Mouse (Mus musculus) forebrain, embryonic 15.5 days (tissue): ENCODE results near the gene Car5b. TPM values are rescaled to one million over a fixed set of nuclear protein-coding genes. Genes with fewer than 3 reads are reported as not detected.
A peak's percentile ranks its signal among the peaks of the same experiment; 100 is the strongest.

Source experiments
- ATAC-seq: fragments of 200-750 bp; cut with Nextera tagmentation; replicated peaks from 2 replicates; pipeline ENCODE4 v1.8.0; 2017; ENCODE audit warnings: mild to moderate bottlenecking, moderate TSS enrichment, moderate library complexity
- H3K27ac ChIP-seq: fragments of 300-500 bp; sonication (generic); replicated peaks from 2 replicates; pipeline ENCODE4 v1.5.1; 2015; ENCODE audit warnings: mild to moderate bottlenecking, inconsistent platforms
- H3K27me3 ChIP-seq: fragments of 300-500 bp; sonication (generic); 2 replicates; pipeline ENCODE4 v1.6.1; 2015; ENCODE audit warnings: inconsistent platforms
- H3K36me3 ChIP-seq: fragments of 300-500 bp; sonication (generic); 2 replicates; pipeline ENCODE4 v1.6.1; 2015; ENCODE audit warnings: mild to moderate bottlenecking, inconsistent platforms
- H3K4me1 ChIP-seq: fragments of 300-500 bp; sonication (generic); 2 replicates; pipeline ENCODE4 v1.6.1; 2015; ENCODE audit warnings: inconsistent platforms
- H3K4me2 ChIP-seq: fragments of 300-500 bp; sonication (generic); replicated peaks from 2 replicates; pipeline ENCODE4 v1.6.1; 2015; ENCODE audit warnings: mild to moderate bottlenecking, inconsistent platforms
- H3K4me3 ChIP-seq: fragments of 300-500 bp; sonication (generic); 2 replicates; pipeline ENCODE4 v1.5.1; 2015; ENCODE audit warnings: mild to moderate bottlenecking, inconsistent platforms
- H3K9ac ChIP-seq: fragments of 300-500 bp; sonication (generic); replicated peaks from 2 replicates; pipeline ENCODE4 v1.6.1; 2015; ENCODE audit warnings: mild to moderate bottlenecking, inconsistent platforms
- H3K9me3 ChIP-seq: fragments of 300-500 bp; sonication (generic); 2 replicates; pipeline ENCODE4 v1.6.1; 2016; ENCODE audit warnings: inconsistent platforms
- WGBS: fragments of 180-500 bp; shearing (Covaris S2); methylation state at CpG from one replicate; pipeline ENCODE4 v1.1.7; 2015; ENCODE audit warnings: mixed read lengths; 5-methylcytosine and 5-hydroxymethylcytosine counted together
- polyA plus RNA-seq: library from polyadenylated mRNA; unstranded; fragments of >200 nt; fragmentation: Nextera tagmentation; extraction: Ambion mirVana; gene quantifications from 2 replicates; pipeline ENCODE4 v1.2.1, GENCODE M21; 2015

Car5b gene
- polyA plus RNA-seq, 1 experiment from 2014 or later: 0.29 TPM

GRCm38 (mm10) chrX:163957803-163958466 lies 69.9 kb downstream of the Car5b start:
- no peaks in the 10 kb centered on the region for H3K27me3 ChIP-seq
- peak overlapping the region; percentile 96 for H3K27ac ChIP-seq
- ATAC-seq: peak; percentile 95
- WGBS: 25% methylated on average over 51 of the region's 67 CpGs
- H3K4me1 ChIP-seq: peaks cover 5% of the 10 kb centered on the region
- H3K4me3 ChIP-seq: peak overlapping the region; percentile 74
- H3K36me3 ChIP-seq: peaks cover 21% of the 10 kb centered on the region
- no peaks in the 10 kb centered on the region for H3K9me3 ChIP-seq
- peak overlapping the region; percentile 82 for H3K9ac ChIP-seq
- H3K4me2 ChIP-seq: peak overlapping the region; percentile 51

- WGBS: 38% methylated on average over 12 of the region's 12 CpGs
- H3K9ac ChIP-seq: peak overlapping the region; percentile 82
- H3K36me3 ChIP-seq: peaks cover 22% of the 10 kb centered on the region
- peak overlapping the region; percentile 96 for H3K27ac ChIP-seq
- H3K4me2 ChIP-seq: peak overlapping the region; percentile 51
- H3K4me1 ChIP-seq: peaks cover 5% of the 10 kb centered on the region
- H3K4me3 ChIP-seq: peak overlapping the region; percentile 74
- H3K27me3 ChIP-seq: no peaks in the 10 kb centered on the region
- H3K9me3 ChIP-seq: no peaks in the 10 kb centered on the region
- ATAC-seq: peak; percentile 17
These were observed 70.4 kb downstream of the Car5b start for GRCm38 (mm10) chrX:163957381-163957780.

- H3K27me3 ChIP-seq: no peaks in the 10 kb centered on the region
- no peak overlapping the region for H3K9ac ChIP-seq
- H3K4me1 ChIP-seq: no peaks in the 10 kb centered on the region
- H3K27ac ChIP-seq: no peak overlapping the region
- H3K4me2 ChIP-seq: no peak overlapping the region
- H3K4me3 ChIP-seq: no peak overlapping the region
- no peak for ATAC-seq
- H3K9me3 ChIP-seq: no peaks in the 10 kb centered on the region
- H3K36me3 ChIP-seq: peaks cover 31% of the 10 kb centered on the region
- WGBS: 80% methylated on average over 1 of the region's 1 CpGs
These were observed 76.2 kb downstream of the Car5b start for GRCm38 (mm10) chrX:163951618-163952017.

GRCm38 (mm10) chrX:163944381-163944780 lies 83.4 kb downstream of the Car5b start:
- Histone ChIP-seq H3K4me3 (no peak overlapping the region), H3K9ac (no peak overlapping the region), H3K27me3 (no peaks in the 10 kb centered on the region), H3K27ac (no peak overlapping the region), H3K4me1 (no peaks in the 10 kb centered on the region), H3K4me2 (no peak overlapping the region), H3K9me3 (no peaks in the 10 kb centered on the region), H3K36me3 (peaks cover 10% of the 10 kb centered on the region)
- WGBS: 77% methylated on average over 3 of the region's 3 CpGs
- no peak for ATAC-seq

- Histone ChIP-seq H3K27me3 (no peaks in the 10 kb centered on the region), H3K9me3 (no peaks in the 10 kb centered on the region), H3K9ac (no peak overlapping the region), H3K4me3 (no peak overlapping the region), H3K27ac (no peak overlapping the region), H3K36me3 (peaks cover 10% of the 10 kb centered on the region; the same call in 1 of the 2 replicates), H3K4me1 (no peaks in the 10 kb centered on the region), H3K4me2 (no peak overlapping the region)
- 91% methylated on average over 6 of the region's 6 CpGs for WGBS
- no peak for ATAC-seq
These were observed 89.2 kb downstream of the Car5b start for GRCm38 (mm10) chrX:163938587-163938986.

- Histone ChIP-seq H3K9ac (no peak overlapping the region), H3K36me3 (peaks cover 5% of the 10 kb centered on the region; the same call in 1 of the 2 replicates), H3K4me2 (no peak overlapping the region), H3K9me3 (no peaks in the 10 kb centered on the region), H3K27ac (no peak overlapping the region), H3K27me3 (no peaks in the 10 kb centered on the region), H3K4me3 (no peak overlapping the region), H3K4me1 (no peaks in the 10 kb centered on the region)
- no peak for ATAC-seq
- WGBS: 76% methylated on average over 8 of the region's 8 CpGs
These were observed 93.1 kb downstream of the Car5b start for GRCm38 (mm10) chrX:163934731-163935130.

GRCm38 (mm10) chrX:163929550-163929949 lies 98.2 kb downstream of the Car5b start:
- Histone ChIP-seq H3K36me3 (no peaks in the 10 kb centered on the region), H3K27me3 (no peaks in the 10 kb centered on the region), H3K4me2 (no peak overlapping the region), H3K9ac (no peak overlapping the region), H3K4me3 (no peak overlapping the region), H3K4me1 (no peaks in the 10 kb centered on the region), H3K9me3 (no peaks in the 10 kb centered on the region), H3K27ac (no peak overlapping the region)
- no peak for ATAC-seq

Other genes with a start within 250 kb of the Car5b start
- 115 and 121 TPM in 2 replicates for gene Ap1s2, start 119.0 kb downstream of the Car5b start, polyA plus RNA-seq
- 55.8 and 57.2 TPM in 2 replicates for gene Zrsr2, start 69.3 kb downstream of the Car5b start, polyA plus RNA-seq
- gene Siah1b, start 48.5 kb upstream of the Car5b start, polyA plus RNA-seq: 28.8 and 30.9 TPM in 2 replicates
- gene Cltrn, start 60.8 kb upstream of the Car5b start, polyA plus RNA-seq: 0.14 and 0.18 TPM in 2 replicates
- gene Ace2, start 111.3 kb upstream of the Car5b start, polyA plus RNA-seq: 0.06 and 0.15 TPM in 2 replicates
- 0.08 and 0.14 TPM in 2 replicates for gene Bmx, start 230.2 kb upstream of the Car5b start, polyA plus RNA-seq
- gene Pir, start 241.4 kb upstream of the Car5b start, polyA plus RNA-seq: 2.4 and 3.6 TPM in 2 replicates